Mouse (Mus musculus) ES-Bruce4 (cell line): Measurements from ENCODE around the gene Rela.

Experiments used
- CTCF ChIP-seq: IDR thresholded peaks from one replicate; pipeline ENCODE4 v1.8.1; 2011; ENCODE audit warnings: low read depth, low read length
- EP300 ChIP-seq: IDR thresholded peaks from 2 replicates; pipeline ENCODE4 v1.6.1; 2011; ENCODE audit warnings: low read depth, low read length; ENCODE audit not compliant: insufficient read depth
- POLR2A ChIP-seq: IDR thresholded peaks from one replicate; pipeline ENCODE4 v1.8.1; 2011; ENCODE audit warnings: low read length; ENCODE audit not compliant: insufficient read depth

- TF ChIP-seq CTCF (no peak), POLR2A (no peak), EP300 (no peak)
Measured at GRCm38 (mm10) chr19:5680432-5680831, 43.1 kb downstream of the Rela start.
